Mouse (Mus musculus) heart, adult 2 months (tissue): ENCODE data around the gene Gsk3b.

Experiments
- CTCF ChIP-seq: fragments of 200-600 bp; IDR thresholded peaks from 2 replicates; pipeline ENCODE4 v1.8.1; 2022; ENCODE audit warnings: antibody characterized with exemption, mild to moderate bottlenecking, moderate library complexity
- EP300 ChIP-seq: fragments of 200-500 bp; IDR thresholded peaks from 2 replicates; pipeline ENCODE4 v1.6.1; 2011; ENCODE audit warnings: low read depth, low read length, control low read depth; ENCODE audit not compliant: insufficient read depth

- TF ChIP-seq EP300 (no peak), CTCF (no peak)
Observed at GRCm38 (mm10) chr16:38095181-38095851, 6.5 kb downstream of the Gsk3b start.
